Mouse (Mus musculus) heart, embryonic 11.5 days (tissue): Measurements from ENCODE around the gene Gm20388. TPM values are rescaled to one million over a fixed set of nuclear protein-coding genes. Genes with fewer than 3 reads are reported as not detected.

Experiments
- ATAC-seq: fragments of 200-750 bp; cut with Nextera tagmentation; replicated peaks from 2 replicates; pipeline ENCODE4 v1.8.0; 2017; ENCODE audit warnings: moderate library complexity; ENCODE audit not compliant: insufficient number of reproducible peaks, low FRiP score, low TSS enrichment
- H3K27ac ChIP-seq: fragments of 300-500 bp; sonication (generic); 2 replicates; pipeline ENCODE4 v1.5.1; 2014; ENCODE audit warnings: mild to moderate bottlenecking, low read depth, low read length
- H3K27me3 ChIP-seq: fragments of 300-500 bp; sonication (generic); 2 replicates; pipeline ENCODE4 v1.6.1; 2014; ENCODE audit warnings: mild to moderate bottlenecking, low read length, mixed read lengths; ENCODE audit not compliant: control insufficient read depth, insufficient read depth
- H3K36me3 ChIP-seq: fragments of 300-500 bp; sonication (generic); 2 replicates; pipeline ENCODE4 v1.6.1; 2014; ENCODE audit warnings: mild to moderate bottlenecking, low read length, moderate library complexity, mixed read lengths; ENCODE audit not compliant: control insufficient read depth, insufficient read depth
- H3K4me1 ChIP-seq: fragments of 300-500 bp; sonication (generic); 2 replicates; pipeline ENCODE4 v1.6.1; 2014; ENCODE audit warnings: low read length; ENCODE audit not compliant: control insufficient read depth, insufficient read depth
- H3K4me2 ChIP-seq: fragments of 300-500 bp; sonication (generic); 2 replicates; pipeline ENCODE4 v1.6.1; 2014; ENCODE audit warnings: mild to moderate bottlenecking, moderate library complexity
- H3K4me3 ChIP-seq: fragments of 300-500 bp; sonication (generic); 2 replicates; pipeline ENCODE4 v1.5.1; 2014; ENCODE audit warnings: low read depth, low read length
- H3K9ac ChIP-seq: fragments of 300-500 bp; sonication (generic); 2 replicates; pipeline ENCODE4 v1.6.1; 2014; ENCODE audit warnings: mild to moderate bottlenecking, low read depth, low read length, moderate library complexity
- H3K9me3 ChIP-seq: fragments of 300-500 bp; sonication (generic); replicated peaks from 2 replicates; pipeline ENCODE4 v1.6.1; 2016; ENCODE audit warnings: low read length; ENCODE audit not compliant: control insufficient read depth
- WGBS: fragments of 180-500 bp; shearing (Covaris S2); extraction: QIAGEN DNeasy Blood & Tissue Kit; methylation state at CpG from one replicate; pipeline ENCODE4 v1.1.7; 2014; ENCODE audit not compliant: insufficient replicate concordance; 5-methylcytosine and 5-hydroxymethylcytosine counted together
- polyA plus RNA-seq: library from polyadenylated mRNA; unstranded; fragments of >200 nt; fragmentation: Nextera tagmentation; extraction: Ambion mirVana; gene quantifications from 2 replicates; pipeline ENCODE4 v1.2.1, GENCODE M21; 2014

Gm20388 gene
- polyA plus RNA-seq, 1 experiment from 2014 or later: 6.4 TPM

- no peak for ATAC-seq
- Histone ChIP-seq H3K9ac (no peak overlapping the region), H3K27me3 (peaks cover 55% of the 10 kb centered on the region), H3K4me3 (no peak overlapping the region), H3K9me3 (no peaks in the 10 kb centered on the region), H3K27ac (no peak overlapping the region), H3K36me3 (no peaks in the 10 kb centered on the region), H3K4me1 (peaks cover 19% of the 10 kb centered on the region), H3K4me2 (no peak overlapping the region)
- WGBS: 35% methylated on average over 7 of the region's 7 CpGs
These were observed 2769.5 kb downstream of the Gm20388 start for GRCm38 (mm10) chr8:122680171-122680570.

- no peak for ATAC-seq
- no peak overlapping the region for H3K4me2 ChIP-seq
- no peak overlapping the region for H3K4me3 ChIP-seq
- no peaks in the 10 kb centered on the region for H3K36me3 ChIP-seq
- no peak overlapping the region for H3K27ac ChIP-seq
- peaks cover 36% of the 10 kb centered on the region for H3K27me3 ChIP-seq
- H3K9me3 ChIP-seq: no peaks in the 10 kb centered on the region
- H3K4me1 ChIP-seq: peaks cover 17% of the 10 kb centered on the region
- 70% methylated on average over 11 of the region's 11 CpGs for WGBS
- no peak overlapping the region for H3K9ac ChIP-seq
These were observed 2772.2 kb downstream of the Gm20388 start for GRCm38 (mm10) chr8:122682820-122683219.

GRCm38 (mm10) chr8:122685097-122685861, 2774.6 kb downstream of the Gm20388 start:
- no peak overlapping the region for H3K9ac ChIP-seq
- H3K4me3 ChIP-seq: no peak overlapping the region
- H3K36me3 ChIP-seq: no peaks in the 10 kb centered on the region
- ATAC-seq: no peak; the same call in 1 of the 2 replicates
- 34% methylated on average over 19 of the region's 19 CpGs for WGBS
- peaks cover 17% of the 10 kb centered on the region for H3K27me3 ChIP-seq
- H3K9me3 ChIP-seq: no peaks in the 10 kb centered on the region
- H3K4me1 ChIP-seq: peaks cover 7% of the 10 kb centered on the region
- 0 out of 2 replicates have a peak overlapping the region, but pooled peaks have one; percentile 11 for H3K4me2 ChIP-seq
- no peak overlapping the region for H3K27ac ChIP-seq

- H3K36me3 ChIP-seq: no peaks in the 10 kb centered on the region
- H3K4me2 ChIP-seq: no peak overlapping the region
- no peak overlapping the region for H3K9ac ChIP-seq
- H3K4me3 ChIP-seq: no peak overlapping the region
- H3K27me3 ChIP-seq: peaks cover 11% of the 10 kb centered on the region
- WGBS: 79% methylated on average over 9 of the region's 9 CpGs
- no peaks in the 10 kb centered on the region for H3K9me3 ChIP-seq
- no peak for ATAC-seq
- no peak overlapping the region for H3K27ac ChIP-seq
- H3K4me1 ChIP-seq: peaks cover 16% of the 10 kb centered on the region
These were observed 2776.2 kb downstream of the Gm20388 start for GRCm38 (mm10) chr8:122686879-122687278.

- H3K27me3 ChIP-seq: peaks cover 5% of the 10 kb centered on the region; the same call in 1 of the 2 replicates
- ATAC-seq: no peak
- WGBS: 86% methylated on average over 1 of the region's 1 CpGs
These were observed 2778.7 kb downstream of the Gm20388 start for GRCm38 (mm10) chr8:122689315-122689714.

GRCm38 (mm10) chr8:122691018-122691417, 2780.4 kb downstream of the Gm20388 start:
- ATAC-seq: no peak

More at GRCm38 (mm10) chr8:122689315-122689714, 2778.7 kb downstream of the Gm20388 start:
- no peaks in the 10 kb centered on the region for H3K9me3 ChIP-seq
- no peak overlapping the region for H3K4me2 ChIP-seq
- no peak overlapping the region for H3K9ac ChIP-seq
- H3K27ac ChIP-seq: no peak overlapping the region
- no peak overlapping the region for H3K4me3 ChIP-seq
- peaks cover 29% of the 10 kb centered on the region for H3K4me1 ChIP-seq
- H3K36me3 ChIP-seq: no peaks in the 10 kb centered on the region

GRCm38 (mm10) chr8:122692152-122692551, 2781.5 kb downstream of the Gm20388 start:
- Histone ChIP-seq H3K9ac (no peak overlapping the region), H3K4me3 (no peak overlapping the region), H3K4me1 (peaks cover 26% of the 10 kb centered on the region), H3K27me3 (peaks cover 5% of the 10 kb centered on the region; the same call in 1 of the 2 replicates), H3K4me2 (no peak overlapping the region), H3K27ac (no peak overlapping the region), H3K9me3 (no peaks in the 10 kb centered on the region), H3K36me3 (no peaks in the 10 kb centered on the region)
- WGBS: 74% methylated on average over 8 of the region's 8 CpGs
- ATAC-seq: no peak

More at GRCm38 (mm10) chr8:122691018-122691417, 2780.4 kb downstream of the Gm20388 start:
- H3K4me2 ChIP-seq: no peak overlapping the region
- no peak overlapping the region for H3K27ac ChIP-seq
- no peaks in the 10 kb centered on the region for H3K36me3 ChIP-seq
- peaks cover 26% of the 10 kb centered on the region for H3K4me1 ChIP-seq
- H3K4me3 ChIP-seq: no peak overlapping the region
- H3K9ac ChIP-seq: no peak overlapping the region
- 83% methylated on average over 6 of the region's 6 CpGs for WGBS
- peaks cover 5% of the 10 kb centered on the region; the same call in 1 of the 2 replicates for H3K27me3 ChIP-seq
- H3K9me3 ChIP-seq: no peaks in the 10 kb centered on the region

- H3K9ac ChIP-seq: no peak overlapping the region
- peak overlapping the region; percentile 4; the same call in 1 of the 2 replicates for H3K4me2 ChIP-seq
- H3K27ac ChIP-seq: no peak overlapping the region
- H3K4me1 ChIP-seq: peaks cover 42% of the 10 kb centered on the region
- 0 out of 2 replicates have a peak, but pooled peaks cover 2% of the 10 kb centered on the region for H3K27me3 ChIP-seq
- no peak for ATAC-seq
- no peak overlapping the region for H3K4me3 ChIP-seq
- no peaks in the 10 kb centered on the region for H3K36me3 ChIP-seq
- no peaks in the 10 kb centered on the region for H3K9me3 ChIP-seq
- 57% methylated on average over 7 of the region's 7 CpGs for WGBS
These were observed 2784.9 kb downstream of the Gm20388 start for GRCm38 (mm10) chr8:122695438-122696042.
